8 mouse cellular contexts compared by ENCODE assay signal in the genomic region with DNA sequence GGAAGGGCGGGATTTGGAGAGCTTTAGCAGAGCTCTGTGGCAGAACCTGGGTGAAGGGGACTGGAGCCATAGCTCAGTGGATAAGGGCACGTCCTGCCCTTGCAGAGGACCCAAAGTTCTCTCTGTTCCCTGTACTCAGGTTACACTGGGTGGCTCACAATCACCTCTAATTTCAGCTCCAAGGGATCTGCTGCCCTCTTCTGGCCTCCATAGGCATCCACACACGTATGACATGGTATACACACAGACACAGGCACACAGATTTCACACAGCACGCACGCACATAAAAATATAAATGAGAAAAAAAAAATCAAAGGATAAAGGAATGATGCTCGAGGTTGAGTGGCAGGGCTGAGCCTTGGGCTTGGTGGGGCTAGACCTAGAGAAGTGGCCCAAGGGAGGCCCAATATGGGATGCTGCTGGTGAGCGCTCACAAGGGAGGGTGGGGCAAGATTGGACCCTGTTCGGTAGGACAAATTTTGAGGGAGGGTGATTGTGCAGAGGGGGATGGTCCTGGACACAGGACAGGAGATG. TPM values are rescaled to one million over a fixed set of nuclear protein-coding genes. Genes with fewer than 3 reads are reported as not detected.
DNase-seq lines count a peak whose midpoint lies in the region; ATAC-seq and TF ChIP-seq lines count a peak whose summit lies in the region.

No protein-coding gene starts in this region.

- DNase-seq in layer of hippocampus, adult 2 months (ENCODE audit: low spot score in 2 of 2), result no peak
- no peak for DNase-seq in layer of hippocampus, postnatal 10 days (ENCODE audit: low spot score in 2 of 2)
- DNase-seq in liver, postnatal 0 days, result no peak
- DNase-seq in splenic B cell, adult 2 months (ENCODE audit: low read depth, low spot score), result peak; percentile 57
- DNase-seq in frontal cortex, adult 2 months (ENCODE audit: extremely low spot score in 1 of 2, low spot score in 1 of 2), result no peak
- DNase-seq in ovary, postnatal 10 days (ENCODE audit: low spot score), result no peak

- TF ChIP-seq EP300 in liver, postnatal 0 days (IDR thresholded peaks at IDR 0.05; ENCODE audit: low read depth), result no peak

- H3K27ac ChIP-seq in layer of hippocampus, adult 2 months, result no peak overlapping the region
- H3K27ac ChIP-seq in heart, embryonic 16.5 days (ENCODE audit: low read length), result peak overlapping the region; percentile 97
- H3K27ac ChIP-seq in liver, postnatal 0 days (ENCODE audit: low read depth), result no peak overlapping the region

- H3K4me1 ChIP-seq in heart, embryonic 16.5 days (ENCODE audit: control insufficient read depth, insufficient read depth, low read length), result peaks cover 29% of the 10 kb centered on the region
- peaks cover 8% of the 10 kb centered on the region for H3K4me1 ChIP-seq in liver, postnatal 0 days (ENCODE audit: insufficient read depth)

- no peaks in the 10 kb centered on the region for H3K9me3 ChIP-seq in heart, embryonic 16.5 days (replicated peaks; ENCODE audit: control insufficient read depth, low read length)
- no peaks in the 10 kb centered on the region for H3K9me3 ChIP-seq in liver, postnatal 0 days (ENCODE audit: low read length)

- peak; percentile 67 for TF ChIP-seq CTCF in layer of hippocampus, adult 2 months (conservative IDR thresholded peaks at IDR 0.05)
- TF ChIP-seq CTCF in liver, postnatal 0 days (IDR thresholded peaks at IDR 0.05; ENCODE audit: low read depth), result peak; percentile 57

- no peaks in the 10 kb centered on the region for H3K27me3 ChIP-seq in heart, embryonic 16.5 days (ENCODE audit: control insufficient read depth, insufficient read depth, low read length)
- no peaks in the 10 kb centered on the region for H3K27me3 ChIP-seq in liver, postnatal 0 days (ENCODE audit: insufficient read depth, low read length)
- no peaks in the 10 kb centered on the region for H3K27me3 ChIP-seq in splenic B cell, adult 2 months (ENCODE audit: control insufficient read depth, insufficient read depth, low read length, poor library complexity, severe bottlenecking)

- H3K4me2 ChIP-seq in heart, embryonic 16.5 days (ENCODE audit: low read depth, low read length), result peak overlapping the region; percentile 85
- peak overlapping the region; percentile 95 for H3K4me2 ChIP-seq in liver, postnatal 0 days (ENCODE audit: low read depth, low read length)

- peak overlapping the region; percentile 81; the same call in 1 of the 2 replicates for H3K4me3 ChIP-seq in layer of hippocampus, adult 2 months
- peak overlapping the region; percentile 90 for H3K4me3 ChIP-seq in heart, embryonic 16.5 days (ENCODE audit: low read length)
- peak overlapping the region; percentile 65; the same call in 1 of the 2 replicates for H3K4me3 ChIP-seq in liver, postnatal 0 days (ENCODE audit: low read depth, low read length)

- 69% methylated on average over 8 of the region's 8 CpGs for WGBS in heart, embryonic 16.5 days
- 74% methylated on average over 8 of the region's 8 CpGs for WGBS in liver, postnatal 0 days (ENCODE audit: insufficient replicate concordance)

- H3K36me3 ChIP-seq in heart, embryonic 16.5 days (ENCODE audit: control insufficient read depth, insufficient read depth), result peaks cover 8% of the 10 kb centered on the region; the same call in 1 of the 2 replicates
- no peaks in the 10 kb centered on the region for H3K36me3 ChIP-seq in liver, postnatal 0 days (replicated peaks; ENCODE audit: insufficient read depth, low read length)
- H3K36me3 ChIP-seq in splenic B cell, adult 2 months (ENCODE audit: control insufficient read depth, insufficient read depth, low read length, poor library complexity, severe bottlenecking), result peaks cover 1% of the 10 kb centered on the region; the same call in 1 of the 2 replicates

- no peak overlapping the region; the same call in 1 of the 2 replicates for H3K9ac ChIP-seq in heart, embryonic 16.5 days (ENCODE audit: low read length)
- H3K9ac ChIP-seq in liver, postnatal 0 days (replicated peaks), result no peak overlapping the region

- peak; percentile 26 for ATAC-seq in common myeloid progenitor, adult 5-6 weeks (replicated peaks; ENCODE audit: low read depth, poor library complexity, severe bottlenecking)
- ATAC-seq in heart, embryonic 16.5 days (replicated peaks; ENCODE audit: extremely low read depth, insufficient read depth, low FRiP score), result peak; percentile 2
- ATAC-seq in liver, postnatal 0 days, result peak; percentile 15

RNA-seq across cellular contexts. Expression of gene Crtap, which starts 1.0 kb away (rescaled TPM):
- 1 to 10 TPM; 5.4 to 6.0 TPM for total RNA-seq in layer of hippocampus, adult 2 months (2021)
- 10 to 100 TPM; 13.0 to 13.5 TPM for total RNA-seq in layer of hippocampus, postnatal 10 days (2021)
- total RNA-seq in common myeloid progenitor, adult 5-6 weeks (2017), result 31.3 and 36.8 TPM in 2 replicates
- 131 and 138 TPM in 2 replicates for polyA plus RNA-seq in heart, embryonic 16.5 days (2015; fragmentation: Nextera tagmentation; extraction: Ambion mirVana)
- 19.9 and 20.1 TPM in 2 replicates for polyA plus RNA-seq in liver, postnatal 0 days (2015; fragmentation: Nextera tagmentation; extraction: Ambion mirVana)
- polyA plus RNA-seq in frontal cortex, adult 2 months (2012; rRNA removed), result 15.5 and 16.4 TPM in 2 replicates

RNA-seq across cellular contexts. Expression of gene Glb1, which starts 11.4 kb away (rescaled TPM):
- total RNA-seq in layer of hippocampus, adult 2 months (2021), result 10 to 100 TPM; 21.9 to 22.1 TPM
- 10 to 100 TPM; 28.6 to 29.2 TPM for total RNA-seq in layer of hippocampus, postnatal 10 days (2021)
- total RNA-seq in common myeloid progenitor, adult 5-6 weeks (2017), result 29.5 and 30.6 TPM in 2 replicates
- 41.9 and 42.5 TPM in 2 replicates for polyA plus RNA-seq in heart, embryonic 16.5 days (2015; fragmentation: Nextera tagmentation; extraction: Ambion mirVana)
- 10.3 and 10.7 TPM in 2 replicates for polyA plus RNA-seq in liver, postnatal 0 days (2015; fragmentation: Nextera tagmentation; extraction: Ambion mirVana)
- polyA plus RNA-seq in frontal cortex, adult 2 months (2012; rRNA removed), result 23.3 and 23.9 TPM in 2 replicates

RNA-seq across cellular contexts. Expression of gene Tmppe, which starts 11.5 kb away (rescaled TPM):
- 10 to 100 TPM; 10.3 to 10.8 TPM for total RNA-seq in layer of hippocampus, adult 2 months (2021)
- 1 to 10 TPM; 8.2 to 9.4 TPM for total RNA-seq in layer of hippocampus, postnatal 10 days (2021)
- 4.7 and 6.4 TPM in 2 replicates for total RNA-seq in common myeloid progenitor, adult 5-6 weeks (2017)
- 8.2 and 10.0 TPM in 2 replicates for polyA plus RNA-seq in heart, embryonic 16.5 days (2015; fragmentation: Nextera tagmentation; extraction: Ambion mirVana)
- polyA plus RNA-seq in liver, postnatal 0 days (2015; fragmentation: Nextera tagmentation; extraction: Ambion mirVana), result 1.4 and 2.2 TPM in 2 replicates
- 4.0 and 4.9 TPM in 2 replicates for polyA plus RNA-seq in frontal cortex, adult 2 months (2012; rRNA removed)

RNA-seq across cellular contexts. Expression of gene Bcl2a1c, which starts 59.5 kb away (rescaled TPM):
- not detected for total RNA-seq in layer of hippocampus, adult 2 months (2021)
- total RNA-seq in layer of hippocampus, postnatal 10 days (2021), result not detected
- not detected in 2 replicates for total RNA-seq in common myeloid progenitor, adult 5-6 weeks (2017)
- polyA plus RNA-seq in heart, embryonic 16.5 days (2015; fragmentation: Nextera tagmentation; extraction: Ambion mirVana), result not detected in 2 replicates
- polyA plus RNA-seq in liver, postnatal 0 days (2015; fragmentation: Nextera tagmentation; extraction: Ambion mirVana), result not detected in 2 replicates
- not detected in 2 replicates for polyA plus RNA-seq in frontal cortex, adult 2 months (2012; rRNA removed)
